Mouse (Mus musculus): ENCODE results near the gene Mdm1. TPM values are rescaled to one million over a fixed set of nuclear protein-coding genes. Genes with fewer than 3 reads are reported as not detected.

Gene Mdm1
- total RNA-seq, 1 experiment from 2014 or later: 68.5 TPM

GRCm38 (mm10) chr10:118121937-118122285 lies 19.7 kb upstream of the Mdm1 start:
- 0 out of 2 replicates have a peak, but pooled peaks have one; percentile 36 for ATAC-seq (replicated peaks; ENCODE audit: low read depth, poor library complexity, severe bottlenecking)

GRCm38 (mm10) chr10:118122441-118123162 lies 19.0 kb upstream of the Mdm1 start:
- no peak for ATAC-seq (replicated peaks; ENCODE audit: low read depth, poor library complexity, severe bottlenecking)

- ATAC-seq (replicated peaks; ENCODE audit: low read depth, poor library complexity, severe bottlenecking): no peak
Measured at GRCm38 (mm10) chr10:118125236-118125635, 16.4 kb upstream of the Mdm1 start.

- ATAC-seq (replicated peaks; ENCODE audit: low read depth, poor library complexity, severe bottlenecking): no peak
Measured at GRCm38 (mm10) chr10:118125776-118126445, 15.7 kb upstream of the Mdm1 start.

GRCm38 (mm10) chr10:118129001-118129682 lies 12.5 kb upstream of the Mdm1 start:
- ATAC-seq (replicated peaks; ENCODE audit: low read depth, poor library complexity, severe bottlenecking): no peak

GRCm38 (mm10) chr10:118130016-118130415 lies 11.6 kb upstream of the Mdm1 start:
- ATAC-seq (replicated peaks; ENCODE audit: low read depth, poor library complexity, severe bottlenecking): no peak

- ATAC-seq (replicated peaks; ENCODE audit: low read depth, poor library complexity, severe bottlenecking): no peak
Measured at GRCm38 (mm10) chr10:118132993-118133392, 8.6 kb upstream of the Mdm1 start.

- no peak for ATAC-seq (replicated peaks; ENCODE audit: low read depth, poor library complexity, severe bottlenecking)
Measured at GRCm38 (mm10) chr10:118138508-118138907, 3.1 kb upstream of the Mdm1 start.

GRCm38 (mm10) chr10:118139837-118140570 lies 1.6 kb upstream of the Mdm1 start:
- no peak for ATAC-seq (replicated peaks; ENCODE audit: low read depth, poor library complexity, severe bottlenecking)

- 0 out of 2 replicates have a peak, but pooled peaks have one; percentile 1 for ATAC-seq (replicated peaks; ENCODE audit: low read depth, poor library complexity, severe bottlenecking)
Measured at GRCm38 (mm10) chr10:118141884-118142801, 532 bp downstream of the Mdm1 start.

- no peak for ATAC-seq (replicated peaks; ENCODE audit: low read depth, poor library complexity, severe bottlenecking)
Measured at GRCm38 (mm10) chr10:118149381-118149780, 7.8 kb downstream of the Mdm1 start.

GRCm38 (mm10) chr10:118150866-118151265 lies 9.3 kb downstream of the Mdm1 start:
- ATAC-seq (replicated peaks; ENCODE audit: low read depth, poor library complexity, severe bottlenecking): no peak

- no peak for ATAC-seq (replicated peaks; ENCODE audit: low read depth, poor library complexity, severe bottlenecking)
Measured at GRCm38 (mm10) chr10:118155932-118156331, 14.3 kb downstream of the Mdm1 start.

GRCm38 (mm10) chr10:118161131-118161530 lies 19.5 kb downstream of the Mdm1 start:
- ATAC-seq (replicated peaks; ENCODE audit: low read depth, poor library complexity, severe bottlenecking): no peak

GRCm38 (mm10) chr10:118169212-118169611 lies 27.6 kb downstream of the Mdm1 start:
- ATAC-seq (replicated peaks; ENCODE audit: low read depth, poor library complexity, severe bottlenecking): no peak

GRCm38 (mm10) chr10:118172416-118172815 lies 30.8 kb downstream of the Mdm1 start:
- peak; percentile 66 for ATAC-seq (replicated peaks; ENCODE audit: low read depth, poor library complexity, severe bottlenecking)

- no peak for ATAC-seq (replicated peaks; ENCODE audit: low read depth, poor library complexity, severe bottlenecking)
Measured at GRCm38 (mm10) chr10:118172876-118173275, 31.3 kb downstream of the Mdm1 start.

- ATAC-seq (replicated peaks; ENCODE audit: low read depth, poor library complexity, severe bottlenecking): peak; percentile 33
Measured at GRCm38 (mm10) chr10:118175542-118175941, 33.9 kb downstream of the Mdm1 start.

- peak; percentile 90 for ATAC-seq (replicated peaks; ENCODE audit: low read depth, poor library complexity, severe bottlenecking)
Measured at GRCm38 (mm10) chr10:118178735-118179151, 37.1 kb downstream of the Mdm1 start.

Data from common myeloid progenitor, adult 5-6 weeks (primary cell).